Mouse (Mus musculus) thymus, adult 18-20 months (tissue): ENCODE measurements around the gene Myo7a.

Experiments used
- DNase-seq, 2 experiments: peaks; one replicate each; pipeline ENCODE4 v3.0.0; 2022; ENCODE audit warnings: mixed read lengths in 2 of 2

Myo7a gene

DNA sequence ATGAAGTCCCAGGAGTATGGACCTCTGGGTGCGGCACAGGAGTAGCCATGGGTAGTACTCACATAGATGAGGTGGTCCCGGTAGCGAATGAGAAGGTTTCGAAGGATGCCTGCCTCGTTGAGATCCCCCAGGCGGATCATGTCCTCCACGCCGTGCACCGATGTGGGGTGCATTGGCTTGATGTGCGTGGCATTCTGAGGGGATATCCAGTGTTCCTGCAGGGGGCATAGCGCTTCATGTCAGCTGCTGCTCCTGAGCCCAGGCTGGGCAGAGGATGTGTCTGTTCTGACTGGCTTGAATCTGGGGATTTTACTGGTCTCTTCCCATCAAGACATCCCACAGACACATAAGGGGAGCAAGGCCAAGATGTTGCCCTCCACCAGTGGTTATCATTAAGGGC, 16.8 kb downstream of the Myo7a start:
- DNase-seq: no peak

DNA sequence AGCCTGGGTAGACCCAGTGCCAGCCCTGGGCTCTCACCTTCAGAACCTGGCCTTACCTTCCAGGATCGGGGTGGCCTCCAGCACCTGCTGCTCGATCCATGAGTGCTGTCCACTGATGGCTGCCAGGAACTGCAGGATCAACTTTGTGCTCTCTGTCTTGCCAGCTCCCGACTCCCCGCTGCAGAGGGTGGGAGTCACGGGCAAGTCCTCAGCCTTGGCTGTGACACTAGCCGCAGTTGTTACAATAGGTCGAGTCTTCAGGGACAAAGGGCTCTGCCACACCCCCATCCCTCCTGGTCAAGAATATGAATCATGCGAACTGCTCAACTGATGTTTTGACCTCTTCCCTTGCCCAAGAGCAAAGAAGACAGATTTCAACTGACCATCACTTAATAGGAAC, 21.8 kb downstream of the Myo7a start:
- no peak for DNase-seq

DNA sequence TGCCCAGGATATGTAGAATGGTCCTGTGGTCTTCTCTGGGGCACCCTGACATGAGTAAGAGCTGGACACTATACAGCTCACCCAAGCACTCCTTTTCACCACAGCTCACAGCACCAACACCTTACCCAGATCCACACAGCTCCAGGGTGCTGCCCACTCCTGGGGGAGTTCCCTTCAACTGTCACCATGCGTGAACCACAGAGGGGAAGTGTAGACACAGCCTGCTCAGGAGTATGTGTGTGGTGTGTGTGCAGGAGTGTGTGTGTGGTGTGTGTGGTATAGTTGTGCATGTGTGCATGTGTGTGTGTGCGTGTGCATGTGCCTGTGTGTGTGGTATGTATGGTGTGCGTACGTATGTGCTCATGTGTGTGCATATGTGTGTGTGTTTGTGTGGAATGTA, 23.5 kb downstream of the Myo7a start:
- no peak for DNase-seq

DNA sequence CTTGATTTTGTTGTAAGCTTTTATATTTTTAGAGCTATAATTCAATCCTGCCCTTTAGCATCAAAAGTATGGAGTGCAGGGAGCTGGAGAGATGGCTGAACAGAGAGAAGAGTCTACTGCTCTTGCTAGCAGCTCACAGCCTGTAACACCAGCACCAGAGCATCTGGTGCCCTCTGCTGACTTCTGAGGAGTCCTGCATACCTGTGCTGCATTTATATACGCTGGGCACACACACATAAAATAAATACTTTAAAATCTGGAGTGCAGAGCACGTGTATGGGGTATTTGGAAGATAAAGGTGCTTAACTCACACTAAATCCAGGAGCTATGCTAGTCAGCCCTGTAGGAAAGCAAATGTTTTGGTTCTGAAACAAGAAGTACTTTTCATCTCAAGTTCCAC, 33.0 kb downstream of the Myo7a start:
- no peak for DNase-seq

DNA sequence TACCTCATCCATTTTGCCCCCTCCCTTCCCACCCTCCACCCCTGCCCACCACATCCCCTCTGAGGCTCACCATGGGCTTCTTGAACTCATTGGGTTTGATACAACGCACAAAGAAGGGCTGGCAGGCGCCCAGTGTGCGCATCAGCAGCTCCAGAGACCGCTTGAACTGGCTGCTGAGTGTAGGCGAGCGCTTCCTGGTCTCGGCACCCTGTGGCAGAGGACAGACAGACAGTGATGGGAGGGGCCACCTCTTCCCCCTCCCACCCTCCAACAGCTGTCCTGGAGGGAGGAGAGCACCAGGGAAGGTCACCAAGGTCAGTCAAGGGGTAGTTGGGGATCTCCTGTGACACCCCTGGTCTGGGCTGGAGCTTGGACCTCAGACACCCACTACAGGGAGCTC, 34.0 kb downstream of the Myo7a start:
- DNase-seq: no peak

DNA sequence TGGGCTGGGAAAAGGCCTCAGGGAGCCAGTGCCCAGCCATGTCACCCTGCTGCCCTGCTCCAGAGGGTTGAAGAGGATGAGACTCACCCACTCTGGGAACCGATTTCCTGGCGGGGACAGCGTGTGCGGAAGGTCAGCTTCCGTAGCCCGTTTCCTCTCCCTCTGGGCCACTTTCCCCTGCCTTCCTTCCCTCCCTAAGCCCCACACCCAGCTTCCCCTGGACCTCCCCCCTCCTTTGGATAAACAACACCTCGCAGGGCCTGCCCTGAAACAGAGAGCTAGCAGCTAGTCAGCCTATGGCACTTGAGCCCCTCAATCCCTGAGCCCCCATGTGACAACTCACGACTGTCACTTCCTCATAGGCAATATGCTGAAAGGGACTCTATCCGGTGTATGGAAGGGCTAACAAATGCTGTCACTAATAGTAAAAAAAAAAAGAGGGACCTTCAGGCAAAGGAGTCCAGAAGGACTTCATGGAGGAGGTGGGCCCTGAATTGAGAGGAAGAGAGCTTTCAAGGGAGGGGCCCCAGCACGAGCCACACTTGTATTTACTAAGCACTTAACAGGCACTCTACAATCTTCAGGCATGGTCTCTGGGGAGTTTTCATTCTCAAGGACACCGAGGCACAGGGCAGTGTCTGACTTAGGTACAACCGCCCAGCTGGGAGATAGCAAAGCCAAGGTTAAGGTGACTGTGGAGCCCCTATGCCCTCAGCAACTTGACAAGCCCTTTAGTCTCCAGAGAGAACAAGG, 34.6 kb downstream of the Myo7a start:
- no peak for DNase-seq

DNA sequence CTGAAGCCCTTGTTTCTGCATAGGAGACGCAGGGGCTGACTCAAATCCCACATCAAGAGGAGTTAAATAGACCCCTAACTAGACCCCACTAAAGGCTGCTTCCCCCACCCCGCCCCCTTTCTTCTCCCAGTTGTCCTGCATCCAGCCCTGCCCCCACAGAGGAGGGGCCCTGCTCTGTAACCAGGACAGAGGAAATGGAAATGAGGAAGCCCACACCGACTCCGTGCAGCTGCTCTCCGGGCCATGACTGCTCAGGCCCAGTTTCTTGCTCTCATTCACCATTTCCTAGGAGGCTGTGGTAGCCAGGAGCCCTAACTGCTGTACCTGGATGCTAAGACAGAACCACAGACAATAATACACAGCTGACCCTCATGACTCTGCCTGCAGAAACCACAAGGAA, 36.9 kb downstream of the Myo7a start:
- DNase-seq: no peak

DNA sequence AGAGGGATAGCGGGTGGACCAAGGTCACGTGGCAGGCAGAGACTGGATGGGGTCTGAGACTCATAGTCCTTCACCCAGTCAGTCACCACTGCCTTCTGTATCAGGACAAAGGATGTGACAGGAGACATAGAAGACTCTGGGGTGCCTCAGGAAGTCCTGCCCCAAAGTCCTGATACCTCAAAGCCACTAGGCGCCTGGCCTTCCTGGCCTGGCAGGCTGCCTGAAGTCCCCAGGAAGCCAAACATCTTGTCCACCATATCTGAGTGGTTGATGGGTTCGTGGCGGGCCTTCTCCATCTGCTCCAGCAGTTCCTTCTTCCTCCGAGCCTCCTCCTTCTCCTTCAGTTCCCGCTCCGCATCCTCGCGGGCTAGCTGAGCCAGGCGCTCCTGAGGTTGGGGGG, 41.9 kb downstream of the Myo7a start:
- no peak for DNase-seq

DNA sequence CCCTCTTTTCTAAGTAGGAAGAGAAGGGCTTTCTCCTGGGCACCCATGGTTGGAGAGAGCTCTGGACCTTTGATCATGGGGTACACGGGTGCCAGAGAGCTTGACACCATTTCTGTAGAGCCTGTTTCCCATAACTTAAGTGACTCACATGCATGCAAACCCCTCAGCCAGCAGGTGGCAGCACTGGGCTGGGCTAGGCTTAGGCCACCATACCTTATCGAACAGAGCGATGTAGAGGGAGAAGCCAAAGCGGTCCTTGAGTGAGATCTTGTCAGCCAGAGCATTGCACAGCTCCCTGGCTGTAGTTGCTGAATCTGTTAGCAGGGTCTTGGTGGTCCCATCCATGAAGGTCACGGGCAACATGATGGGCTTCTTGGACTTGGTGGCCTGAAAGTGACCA, 47.7 kb downstream of the Myo7a start:
- peak; percentile 57 to 58 for DNase-seq

DNA sequence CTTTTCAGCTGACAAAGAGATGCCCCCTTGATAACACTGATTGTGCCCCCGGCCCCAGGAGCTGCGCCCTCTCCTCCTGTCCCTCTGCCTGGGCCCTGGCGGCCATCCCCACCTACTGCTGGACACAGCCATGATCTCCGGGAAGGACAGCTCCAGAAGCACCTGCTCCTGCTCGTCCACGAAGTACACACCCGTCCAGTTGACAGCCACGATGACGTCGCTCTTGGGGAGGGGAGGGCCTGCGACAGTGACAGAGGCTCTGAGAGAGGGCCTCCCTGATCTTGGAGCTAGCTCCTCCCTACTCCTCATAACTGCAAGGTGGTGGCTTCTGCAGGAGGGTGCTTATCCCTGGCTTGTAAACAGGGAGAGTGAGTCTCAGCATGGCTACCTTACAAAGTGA, 53.1 kb downstream of the Myo7a start:
- DNase-seq: no peak

DNA sequence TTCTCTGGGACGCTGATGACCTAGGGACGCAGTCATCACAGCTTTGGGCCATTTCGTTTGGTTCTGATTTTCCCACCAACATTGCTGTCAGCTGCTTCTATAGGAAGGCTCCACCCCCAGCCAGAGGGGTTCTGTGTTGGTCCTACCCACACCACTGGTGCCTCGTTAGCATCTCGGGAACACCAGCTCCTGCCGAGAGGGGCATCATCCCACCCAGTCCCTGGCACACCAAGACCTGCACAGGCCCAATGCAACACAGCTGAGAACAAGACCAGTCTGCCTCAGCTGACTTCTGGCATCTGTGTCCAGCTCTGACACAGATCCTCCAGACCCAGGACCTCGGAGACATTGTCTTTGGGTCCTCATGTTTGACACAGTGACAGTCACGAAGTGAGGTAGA, 64.4 kb downstream of the Myo7a start:
- DNase-seq: no peak

DNA sequence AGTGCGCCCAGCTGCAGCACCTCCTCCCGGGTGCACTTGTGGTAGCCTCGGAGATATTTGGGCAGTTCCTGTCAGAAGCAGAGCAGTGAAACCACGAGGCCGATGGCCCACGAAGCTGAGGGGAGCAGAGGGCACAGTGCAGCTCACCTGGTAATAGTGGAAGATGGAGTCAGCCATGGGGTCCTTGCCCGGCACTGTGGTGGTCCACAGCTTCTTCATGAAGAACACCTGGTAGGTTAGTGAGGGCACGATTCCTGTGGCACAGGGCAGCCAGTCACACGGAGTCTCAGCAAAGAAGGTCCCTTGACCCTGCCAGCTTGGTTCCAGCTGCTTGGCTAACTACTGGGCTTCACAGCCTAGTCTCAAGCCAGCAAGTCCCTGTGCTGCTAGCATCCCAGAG, 64.9 kb downstream of the Myo7a start:
- DNase-seq: no peak

DNA sequence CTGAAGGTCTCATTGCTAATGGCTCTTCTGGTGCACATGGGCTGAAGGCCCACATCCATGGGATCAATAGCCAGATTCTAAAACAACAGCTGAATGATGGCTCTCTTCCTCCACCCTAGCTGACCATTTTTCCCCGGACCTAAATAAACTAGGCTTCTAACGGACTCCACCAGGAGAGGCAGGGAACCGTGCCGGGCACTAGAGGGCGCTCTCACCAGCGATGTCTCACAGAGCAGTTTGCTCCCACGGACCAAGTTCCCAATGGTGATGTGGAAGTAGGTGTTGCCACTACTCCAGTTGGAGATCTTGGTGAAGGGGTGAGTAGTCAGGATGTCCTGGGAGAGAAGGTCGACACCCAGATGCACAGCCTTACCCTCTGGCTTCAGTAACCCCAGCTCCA, 67.3 kb downstream of the Myo7a start:
- DNase-seq: no peak

DNA sequence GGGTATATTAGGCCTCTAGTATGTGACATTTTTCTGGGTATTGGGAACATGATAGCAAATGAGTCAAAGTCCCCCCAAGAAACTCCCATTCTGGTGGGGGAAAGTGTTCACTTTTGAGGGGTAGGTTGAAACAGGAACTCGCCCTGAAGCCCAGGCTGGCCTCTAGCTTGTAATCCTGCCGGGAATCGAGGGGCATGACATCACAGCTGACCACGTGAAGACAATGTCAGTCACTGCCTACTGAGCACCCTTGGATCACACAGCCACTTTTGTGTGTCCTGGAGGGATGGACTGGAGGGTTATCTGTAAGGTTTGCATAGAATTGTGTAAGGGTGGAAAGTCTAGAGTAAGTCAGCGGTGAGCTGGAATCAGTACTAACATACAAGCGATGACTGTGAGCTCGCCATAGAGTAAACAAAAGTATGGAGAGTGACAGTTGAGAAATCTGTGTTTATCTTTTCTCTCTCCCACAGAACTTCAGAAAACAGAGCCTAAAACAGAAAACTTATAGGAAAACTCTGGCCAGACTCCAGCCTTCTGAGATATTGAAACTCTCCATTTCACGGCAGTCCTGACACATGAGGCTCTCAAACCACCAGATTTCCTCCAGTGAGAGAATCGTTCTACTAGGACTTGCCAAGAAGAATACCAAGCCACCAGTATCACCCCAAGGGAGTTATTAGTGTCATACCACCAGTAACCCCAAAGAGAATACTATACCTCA, 71.1 kb downstream of the Myo7a start:
- DNase-seq: no peak

DNA sequence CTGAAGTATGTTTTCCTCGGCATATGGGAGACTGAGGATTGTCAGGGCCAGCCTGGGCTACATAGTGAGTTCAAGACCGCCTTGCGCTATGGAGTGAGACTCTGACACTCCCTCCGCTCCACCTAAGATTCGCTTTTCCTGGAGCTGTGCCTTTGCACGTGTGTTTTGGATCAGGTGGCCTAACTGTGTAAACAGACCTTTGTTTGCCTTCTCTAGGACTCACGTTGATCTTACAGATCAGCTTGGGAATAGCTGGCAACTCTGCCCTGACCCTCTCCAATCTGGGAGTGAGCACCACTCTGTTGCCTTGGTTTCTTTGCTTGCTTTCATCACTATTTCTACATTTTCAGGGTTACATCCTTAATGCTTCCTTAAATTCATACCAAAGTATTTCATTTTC, 116.7 kb downstream of the Myo7a start:
- DNase-seq: no peak
